Mouse (Mus musculus) brain, adult 2 months (tissue): Measurements from ENCODE around the gene Nnmt.

Experiments
- DNase-seq: peaks from one replicate; pipeline ENCODE4 v3.0.0; 2011; ENCODE audit warnings: low read depth, low spot score

Gene Nnmt

DNA sequence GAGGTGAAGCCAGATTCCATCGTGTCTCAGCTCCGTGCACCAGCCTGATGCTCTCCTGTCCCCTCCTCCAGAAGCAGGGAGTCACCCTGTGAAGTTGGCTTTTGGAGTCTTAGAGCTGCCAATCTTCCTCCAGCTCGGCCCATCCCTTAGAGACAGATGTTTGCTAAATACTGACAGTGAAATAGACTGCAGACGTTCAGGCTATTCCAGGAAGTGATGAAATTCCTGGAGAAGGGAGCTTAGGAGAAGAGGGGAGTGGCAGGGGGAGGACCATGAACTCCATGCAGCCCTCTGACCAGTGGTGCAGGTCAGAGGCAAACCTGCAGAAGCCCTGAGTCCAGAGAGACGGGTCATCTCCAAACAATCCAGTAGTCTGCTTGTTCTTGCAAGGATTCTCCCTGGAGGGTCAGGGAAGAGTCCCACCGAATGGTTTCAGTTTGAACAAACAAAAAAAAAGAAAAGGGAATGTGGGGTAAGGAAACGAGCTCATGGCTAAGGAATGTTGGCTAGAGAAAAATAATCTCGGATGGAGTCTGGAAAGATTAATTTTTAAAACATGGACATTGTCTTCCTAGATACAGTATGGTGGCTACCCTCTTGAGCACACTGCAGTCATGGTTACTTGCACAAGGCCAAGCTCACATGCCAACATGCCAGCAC is at the start of gene Nnmt:
Gene Nnmt (minus strand): TSS at position 215 of the 660 bp plus-strand sequence.
- DNase-seq: no peak

DNA sequence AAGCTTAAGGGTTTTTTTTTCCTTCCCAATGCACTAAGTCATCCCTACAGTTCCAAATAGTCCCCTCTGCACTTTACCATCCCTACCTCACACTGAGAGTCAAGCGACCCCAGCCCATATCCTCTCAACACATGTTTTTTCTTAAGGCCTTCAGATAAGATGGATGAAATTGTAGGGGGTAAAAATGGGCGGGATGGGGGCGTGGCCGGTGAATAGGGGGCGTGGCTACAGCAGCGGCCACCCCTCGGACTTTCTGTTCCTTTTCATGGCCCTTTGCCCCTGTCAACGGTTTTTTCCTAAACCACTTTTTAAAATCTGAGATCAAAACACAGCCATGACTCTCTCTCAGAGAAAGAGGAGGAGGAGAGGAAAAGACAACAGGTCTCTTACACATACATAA is 49.8 kb upstream of the Nnmt start:
- DNase-seq: no peak

DNA sequence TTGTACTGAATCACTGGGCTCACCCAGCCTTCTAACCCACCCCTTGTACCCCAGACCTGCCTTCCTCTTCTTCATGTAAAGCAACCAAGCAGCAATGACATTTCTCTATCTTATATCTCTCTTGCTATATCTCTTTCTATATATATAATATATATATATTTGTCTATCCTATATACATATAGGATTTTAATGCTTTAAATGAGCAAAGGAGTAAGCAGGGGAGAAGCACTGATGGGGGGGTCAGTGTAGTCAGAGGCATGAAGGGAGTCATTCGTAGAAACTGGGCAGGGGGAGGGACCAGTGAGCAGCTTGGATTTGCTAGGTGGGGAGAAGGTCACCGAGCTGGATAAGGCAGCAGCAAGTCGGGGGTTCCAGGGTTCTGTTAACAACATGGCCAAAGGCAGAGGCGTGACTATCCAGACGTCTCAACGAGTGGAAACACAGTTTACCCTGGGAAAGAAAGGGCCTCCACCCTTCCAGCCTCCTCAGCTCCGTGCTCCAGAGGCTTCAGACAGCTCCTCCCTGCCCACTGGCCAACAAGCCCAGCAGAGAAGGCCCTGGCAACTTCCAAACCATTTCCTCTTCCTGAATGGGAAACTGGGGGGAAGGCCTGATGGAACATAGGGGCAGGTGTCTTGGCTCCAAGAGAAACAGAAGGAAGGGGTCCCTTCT is 48.6 kb upstream of the Nnmt start:
- no peak for DNase-seq

DNA sequence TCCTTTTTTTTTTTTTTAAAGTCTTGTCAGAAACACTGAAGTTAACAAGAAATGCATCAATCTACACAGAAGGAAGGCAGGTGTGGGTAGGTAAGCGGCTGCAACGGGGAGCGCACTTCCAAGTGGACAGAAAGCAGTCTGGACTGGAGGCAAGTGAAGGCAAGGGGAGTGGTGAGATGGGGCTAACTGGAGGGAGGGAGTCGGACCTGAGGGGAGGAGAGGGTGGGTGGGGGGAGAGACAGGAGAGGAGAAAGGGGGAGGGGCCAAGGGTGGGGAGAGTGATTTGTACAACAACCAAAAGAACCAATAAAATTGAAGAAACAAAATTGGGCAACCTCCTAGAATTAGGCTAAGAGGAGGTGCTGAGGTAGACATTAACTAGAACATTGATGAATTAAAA is 47.1 kb upstream of the Nnmt start:
- DNase-seq: no peak

DNA sequence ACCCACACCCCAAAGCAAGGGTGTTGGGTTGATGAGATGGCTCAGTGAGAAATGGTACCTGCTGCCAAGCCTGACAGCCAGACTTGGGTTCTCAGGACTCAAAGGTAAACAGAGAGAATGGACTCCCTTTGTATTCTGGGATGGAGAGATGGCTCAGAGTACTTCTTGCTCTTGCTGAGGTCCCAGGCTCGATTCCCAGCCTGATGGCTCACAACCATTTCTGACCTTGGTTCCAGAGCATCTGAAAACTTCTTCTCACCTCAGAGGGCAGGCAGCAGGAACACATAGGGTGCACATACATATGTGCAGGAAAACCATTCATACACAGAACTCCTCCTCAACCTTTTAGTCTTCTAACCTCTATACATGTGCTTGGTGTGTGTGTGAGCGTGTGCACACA is 45.9 kb upstream of the Nnmt start:
- DNase-seq: no peak

DNA sequence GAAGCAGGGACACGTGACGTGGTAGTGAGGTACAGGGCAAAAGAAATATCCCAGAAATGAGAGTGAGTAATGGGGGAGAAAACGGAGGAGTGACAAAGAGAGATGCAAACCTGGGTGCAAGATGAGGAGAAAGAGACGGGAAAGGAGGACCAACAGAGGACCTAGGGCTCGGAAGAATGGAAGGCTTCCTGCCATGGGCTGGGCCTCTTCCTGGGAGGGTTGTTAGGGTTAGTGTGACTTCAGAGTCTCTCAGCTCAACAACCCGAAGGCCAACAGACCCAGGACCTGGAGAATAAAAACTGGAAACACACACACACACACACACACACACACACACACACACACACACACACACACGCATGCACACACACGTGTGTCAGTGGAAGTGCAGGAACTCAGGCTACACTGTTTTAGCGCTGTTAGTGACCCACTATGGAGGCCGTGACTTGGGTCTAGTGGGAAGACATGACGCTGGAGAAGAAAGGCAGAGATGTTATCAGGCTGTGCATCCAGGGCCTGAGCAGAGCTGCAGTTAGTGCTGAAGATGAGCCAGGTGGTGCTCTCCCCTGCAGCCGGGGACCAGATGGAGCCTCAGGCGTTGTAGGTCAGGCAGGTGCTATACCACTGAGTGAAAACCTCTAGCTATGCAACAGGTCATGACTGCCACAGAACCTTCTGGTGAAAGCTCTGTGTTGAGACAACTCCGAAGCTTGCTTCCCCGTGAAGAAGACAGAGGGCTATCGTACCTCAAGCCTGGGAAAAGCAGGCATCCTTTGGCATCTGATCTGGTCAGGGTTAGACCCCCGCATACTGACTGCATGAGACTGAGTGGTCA is 45.1 kb upstream of the Nnmt start:
- DNase-seq: peak; percentile 73

DNA sequence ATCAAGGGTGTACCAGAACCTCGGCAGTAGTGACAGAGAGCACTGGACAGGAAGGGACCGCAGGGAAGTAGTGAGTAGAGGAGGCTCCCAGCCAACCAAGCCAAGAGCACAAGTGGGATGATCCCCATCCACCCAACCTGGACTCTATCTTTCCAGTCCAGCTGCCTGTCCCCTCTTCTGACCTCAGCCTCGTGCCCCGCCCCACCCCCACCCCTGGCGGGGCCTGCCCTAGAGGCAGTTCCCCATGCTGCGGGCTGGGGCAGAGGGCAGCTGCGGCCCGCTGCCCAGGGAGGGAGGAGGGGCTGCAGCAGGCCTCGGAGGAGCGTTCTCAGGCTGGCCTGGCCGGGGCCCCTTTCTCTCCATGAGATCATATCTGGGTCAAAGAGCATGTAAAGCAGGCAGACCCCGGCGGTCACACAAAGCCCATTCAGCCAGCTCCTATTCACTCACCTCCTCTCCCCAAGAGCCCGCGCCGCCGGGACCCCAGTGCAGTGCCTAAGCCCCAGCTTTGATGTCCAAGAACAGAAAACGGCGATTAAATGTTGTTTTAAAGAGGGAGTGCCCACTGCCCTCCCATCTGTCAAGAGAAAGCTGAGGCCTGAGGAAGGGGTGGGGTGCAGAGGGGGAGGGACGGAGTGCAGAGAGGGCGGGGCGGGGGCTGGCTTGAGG is 44.3 kb upstream of the Nnmt start:
- DNase-seq: no peak

DNA sequence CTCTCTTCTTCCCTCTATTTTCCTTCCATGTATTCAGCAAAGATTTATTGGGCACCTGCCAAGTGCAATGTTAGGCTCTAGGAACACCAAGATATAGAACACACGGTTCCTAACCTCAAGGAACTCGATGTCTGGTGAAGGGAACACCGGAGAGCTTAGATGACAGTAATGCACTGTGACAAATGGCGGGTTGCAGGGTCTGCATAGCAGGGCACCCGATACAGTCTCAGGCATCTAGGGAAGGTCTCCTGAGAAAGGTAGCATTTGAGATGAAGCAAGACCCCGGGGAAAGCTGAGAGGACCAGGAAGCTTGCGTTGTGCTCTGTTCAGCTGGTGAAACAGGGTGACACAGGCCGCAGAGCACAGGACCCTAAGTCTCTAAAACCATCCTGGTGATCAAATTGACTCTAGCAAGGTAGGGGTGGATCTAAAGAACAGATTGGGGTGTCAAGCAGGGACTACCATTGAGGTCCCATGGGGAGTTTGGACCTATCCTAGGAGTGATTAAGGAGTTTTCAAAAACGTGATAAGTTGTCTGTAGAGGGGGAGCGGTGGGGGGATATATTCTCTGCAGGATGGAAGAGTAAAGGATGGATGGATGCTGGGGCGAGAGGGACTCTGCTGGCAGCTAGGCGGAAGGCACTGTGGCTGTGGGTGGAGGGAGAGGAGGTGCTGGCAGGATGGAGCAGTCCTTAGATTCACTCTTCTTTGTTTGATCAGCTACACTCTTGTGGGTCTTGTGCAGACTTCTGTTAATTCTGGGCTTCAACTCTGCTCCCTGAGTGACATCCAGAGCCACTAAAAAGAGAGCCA is 43.5 kb upstream of the Nnmt start:
- DNase-seq: peak; percentile 48

DNA sequence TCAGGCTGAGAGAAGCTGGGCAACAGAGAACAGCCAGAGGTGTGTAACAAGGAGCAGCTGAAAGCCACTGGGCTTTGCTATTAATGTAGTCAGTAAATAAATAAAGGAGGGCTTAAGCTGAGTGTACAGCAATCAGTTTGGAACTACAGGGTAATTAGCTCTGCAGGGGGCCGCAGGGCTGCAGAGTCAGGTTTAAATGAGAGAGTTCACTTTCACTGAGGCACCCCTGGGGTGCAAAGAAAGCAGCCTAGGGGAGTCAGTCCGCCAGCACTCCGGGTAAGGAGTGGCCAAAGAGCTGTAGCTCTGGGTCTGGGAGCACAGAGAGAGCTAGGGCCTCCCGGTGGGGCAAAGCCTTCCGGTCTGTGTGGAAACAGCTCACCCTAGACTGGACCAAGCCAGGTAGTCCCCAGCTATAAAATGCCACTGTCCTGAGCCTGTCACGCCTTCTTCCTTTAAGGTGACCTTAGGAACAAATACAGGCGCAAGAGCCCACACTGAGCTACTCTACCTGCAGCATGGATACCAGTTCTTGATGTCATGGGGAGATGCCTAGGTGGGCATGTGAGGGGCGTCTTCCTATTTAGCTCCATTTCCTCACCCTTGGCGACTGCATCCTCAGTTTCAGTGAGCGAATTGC is 42.8 kb upstream of the Nnmt start:
- no peak for DNase-seq

DNA sequence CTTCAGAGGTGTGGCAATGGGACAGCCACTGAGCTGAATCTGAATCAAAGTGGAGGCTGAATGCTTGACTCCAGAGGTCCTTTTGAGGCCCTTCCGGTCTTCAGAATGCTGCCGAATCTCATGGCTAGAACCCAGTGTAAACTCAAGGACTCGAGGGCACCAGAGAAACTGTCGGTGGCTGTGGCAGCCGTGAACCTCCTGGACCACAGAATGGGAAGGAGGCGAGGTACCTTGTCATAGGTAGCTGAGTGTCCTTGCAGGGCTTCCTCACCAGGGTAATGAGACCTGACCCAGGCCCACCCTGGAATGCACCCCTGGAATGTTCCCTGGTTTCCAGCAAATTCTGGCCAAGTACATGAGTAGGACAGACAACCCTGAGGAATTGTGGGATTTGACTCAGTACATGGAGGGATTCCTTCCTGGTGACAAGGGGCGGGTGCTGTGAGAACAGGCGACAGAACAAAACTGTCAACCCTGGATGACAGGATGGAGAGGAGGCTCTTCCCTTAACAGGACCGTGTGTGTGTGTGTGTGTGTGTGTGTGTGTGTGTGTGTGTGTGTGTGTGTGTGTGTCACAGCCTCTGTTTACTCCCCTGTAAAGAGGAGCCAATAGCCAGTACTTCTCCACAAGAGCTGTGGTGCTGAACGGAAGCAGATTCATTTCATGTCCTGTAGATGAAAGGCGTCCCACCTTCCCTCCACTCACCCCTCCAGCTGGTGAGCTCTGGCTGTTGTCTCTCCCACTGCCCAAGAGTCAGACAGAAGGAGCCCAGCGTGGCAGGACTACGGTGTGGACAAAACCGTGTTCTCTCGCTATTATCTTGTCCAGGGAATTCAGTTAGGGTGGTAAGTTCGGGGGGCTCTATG is 42.1 kb upstream of the Nnmt start:
- no peak for DNase-seq

DNA sequence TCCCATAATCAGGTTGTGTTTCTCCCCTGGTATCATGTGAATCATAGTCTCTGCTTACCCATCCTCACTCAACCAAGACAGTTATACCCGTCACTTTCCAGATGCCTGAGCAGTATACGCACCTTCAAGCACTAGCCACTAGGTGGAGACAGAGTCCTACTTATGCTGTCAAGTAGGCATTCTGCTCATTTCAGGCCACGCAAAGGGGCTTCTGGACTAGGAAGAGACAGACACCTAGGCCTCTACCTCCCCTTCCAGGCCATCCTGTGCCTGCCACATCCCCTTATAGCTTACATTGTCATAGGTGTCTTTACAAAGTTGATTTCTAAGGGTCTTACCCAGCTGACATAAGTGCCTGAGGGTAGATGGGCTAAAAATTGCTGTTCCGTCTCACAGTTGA is 41.3 kb upstream of the Nnmt start:
- DNase-seq: peak; percentile 90

DNA sequence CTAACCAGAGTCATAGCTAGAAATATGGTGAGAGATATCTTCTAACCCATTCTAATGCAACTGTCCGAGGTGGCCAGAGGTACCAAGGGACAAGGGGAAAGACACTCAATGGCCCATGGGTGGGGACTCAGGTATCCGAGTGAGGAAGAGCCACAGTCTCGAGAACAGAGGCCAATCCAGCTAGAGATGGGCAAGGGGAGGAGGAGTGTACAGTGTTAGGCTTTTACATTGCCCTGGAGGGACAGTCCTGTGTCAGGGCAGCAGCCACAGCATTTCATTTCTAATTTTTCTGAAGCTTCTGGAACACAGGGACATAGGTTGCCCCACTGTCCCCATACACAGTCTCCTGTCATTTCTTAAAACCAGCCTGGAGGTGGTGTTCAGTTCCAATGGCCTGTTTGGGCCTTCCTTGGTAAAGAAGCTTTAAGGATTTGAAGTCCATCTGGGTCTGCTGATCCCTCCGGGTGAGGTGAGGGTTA is 40.7 kb upstream of the Nnmt start:
- no peak for DNase-seq

DNA sequence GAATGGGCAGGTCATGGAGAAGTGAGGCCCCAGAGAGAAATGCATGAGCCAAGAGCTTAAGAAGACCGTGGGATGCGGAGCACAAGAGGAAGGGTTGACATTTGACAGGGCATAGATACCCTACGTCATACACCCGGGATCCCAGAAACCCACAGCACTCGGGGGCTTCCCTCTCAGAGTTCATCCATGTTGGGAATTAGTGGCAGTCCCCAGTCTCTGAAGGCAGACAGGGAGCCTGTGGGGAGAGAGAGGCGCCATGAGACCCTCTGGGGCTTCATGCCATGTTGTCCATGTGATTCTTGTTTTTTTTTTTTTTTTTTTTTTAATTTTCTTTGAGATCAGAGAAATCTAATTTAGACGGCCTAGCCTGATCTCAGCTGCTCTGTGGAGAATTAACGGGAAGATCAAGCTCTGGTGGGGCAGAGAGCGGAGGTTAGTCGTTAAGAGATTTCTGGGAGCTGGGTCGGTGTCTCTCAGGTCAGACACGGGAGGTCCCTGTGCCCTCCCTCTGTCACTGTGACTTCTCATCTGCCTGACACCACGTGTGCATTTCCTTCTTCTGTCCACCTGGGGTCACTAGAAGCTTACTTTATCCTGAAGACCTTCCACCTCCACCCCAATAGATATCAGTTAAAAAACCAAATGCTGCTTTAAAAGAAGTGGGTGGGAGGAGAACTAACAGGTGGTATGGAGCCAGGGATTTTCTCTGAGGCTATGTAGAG is 40.1 kb upstream of the Nnmt start:
- DNase-seq: peak; percentile 70

DNA sequence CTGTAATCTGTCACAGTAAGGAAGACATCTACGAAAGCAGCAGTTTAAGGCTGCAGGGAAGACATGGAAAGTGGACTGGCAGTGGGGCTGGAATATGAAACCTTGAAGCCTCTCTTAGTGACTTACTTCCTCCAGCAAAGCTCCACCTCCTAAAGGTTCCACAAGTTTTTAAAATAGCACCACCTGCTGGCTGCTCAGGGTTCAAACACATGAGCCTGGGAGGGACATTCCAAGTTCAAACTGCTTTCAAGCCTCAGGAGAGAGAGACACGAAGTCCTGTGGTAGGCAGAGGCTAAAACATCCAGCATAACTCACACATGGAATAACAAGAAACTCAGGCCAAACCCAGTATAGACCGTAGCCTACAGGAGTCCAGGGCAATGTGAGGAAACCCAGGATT is 39.4 kb upstream of the Nnmt start:
- DNase-seq: no peak

DNA sequence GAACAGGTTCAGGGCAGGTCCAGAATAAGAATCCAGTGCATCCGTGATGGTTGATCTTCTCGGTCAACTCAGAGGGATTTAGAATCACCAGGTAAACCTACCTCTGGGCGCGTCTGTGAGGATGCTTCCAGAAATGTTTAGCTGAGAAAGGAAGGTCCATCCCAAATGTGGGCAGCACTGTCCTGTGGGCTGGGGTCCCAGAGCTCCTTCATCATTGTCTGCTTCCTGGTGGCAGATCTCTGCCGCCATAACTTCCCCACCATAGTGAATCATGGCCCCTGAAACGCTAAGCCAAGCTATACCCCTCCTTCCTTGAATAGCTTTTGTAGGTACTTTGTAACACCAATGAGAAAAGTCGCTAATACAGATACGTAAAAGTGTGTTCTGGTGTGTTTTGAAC is 36.7 kb upstream of the Nnmt start:
- no peak for DNase-seq

DNA sequence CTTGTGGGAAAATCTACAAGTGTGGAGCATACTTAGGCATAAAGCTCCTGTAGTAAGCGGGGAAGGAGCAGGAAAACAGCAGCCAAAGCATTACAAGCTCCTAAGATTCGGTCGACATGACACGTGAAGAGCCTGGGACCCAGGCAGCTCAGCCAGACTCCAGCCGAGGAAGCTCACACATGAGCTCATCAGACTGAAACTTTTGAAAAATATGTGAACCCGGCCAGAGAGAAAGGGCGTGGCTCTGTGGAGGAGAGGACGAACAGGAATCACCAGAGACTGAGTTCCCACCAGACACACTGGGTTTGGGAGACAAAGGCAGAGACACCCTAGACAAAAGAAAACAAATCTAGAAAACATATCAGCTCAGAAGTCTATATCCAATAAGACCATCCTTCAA is 35.9 kb upstream of the Nnmt start:
- DNase-seq: no peak

DNA sequence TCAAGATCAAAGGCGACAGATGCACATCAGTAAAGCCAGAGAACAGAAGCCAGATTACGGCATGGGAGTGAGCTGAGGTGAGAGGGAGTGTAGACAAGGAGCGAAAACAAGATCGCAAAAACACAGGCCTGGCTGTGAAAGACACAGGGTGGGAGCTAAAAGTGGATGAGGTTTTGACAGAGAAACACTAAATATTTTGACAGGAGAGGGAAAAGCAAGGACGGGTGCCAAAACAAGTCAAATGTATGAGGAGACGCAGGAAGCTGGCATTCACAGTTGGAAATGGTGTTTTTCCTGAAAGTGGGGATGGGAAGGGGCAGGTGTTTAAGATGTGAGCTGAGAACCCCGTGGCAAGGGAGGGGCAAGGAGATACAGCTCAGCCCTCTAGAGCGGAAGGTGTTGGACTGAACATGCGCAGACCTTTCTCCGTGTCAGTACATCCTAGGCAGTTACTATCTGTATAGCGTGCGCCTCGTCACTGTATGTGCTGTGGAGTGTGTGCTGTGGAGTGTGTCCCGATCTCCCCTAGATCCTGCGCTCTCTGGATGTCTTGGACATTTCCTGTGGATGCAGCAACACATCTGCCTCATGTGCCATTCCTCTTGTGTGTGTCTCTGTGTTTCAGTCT is 33.3 kb upstream of the Nnmt start:
- peak; percentile 54 for DNase-seq

DNA sequence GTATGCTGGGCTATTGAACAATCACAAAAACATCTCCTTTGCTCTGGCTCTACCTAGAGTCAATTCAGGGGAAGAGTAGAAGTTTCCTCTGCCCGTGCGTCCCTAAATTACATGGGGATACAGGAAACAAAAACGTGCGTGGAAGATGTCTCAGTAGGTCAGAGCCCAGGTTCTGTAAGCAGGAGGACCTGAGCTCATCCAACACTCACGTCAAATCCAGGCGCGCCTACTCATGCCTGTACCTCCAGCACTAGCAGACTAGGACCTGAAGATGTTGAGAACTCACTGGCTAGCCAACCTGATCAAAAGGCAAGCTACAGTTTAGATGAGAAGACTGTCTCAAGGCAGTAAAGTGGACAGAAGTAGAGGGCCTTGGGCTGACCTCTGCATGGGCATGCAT is 32.2 kb upstream of the Nnmt start:
- DNase-seq: no peak
